Mouse (Mus musculus): ENCODE measurements around the gene Axin2.

DNA sequence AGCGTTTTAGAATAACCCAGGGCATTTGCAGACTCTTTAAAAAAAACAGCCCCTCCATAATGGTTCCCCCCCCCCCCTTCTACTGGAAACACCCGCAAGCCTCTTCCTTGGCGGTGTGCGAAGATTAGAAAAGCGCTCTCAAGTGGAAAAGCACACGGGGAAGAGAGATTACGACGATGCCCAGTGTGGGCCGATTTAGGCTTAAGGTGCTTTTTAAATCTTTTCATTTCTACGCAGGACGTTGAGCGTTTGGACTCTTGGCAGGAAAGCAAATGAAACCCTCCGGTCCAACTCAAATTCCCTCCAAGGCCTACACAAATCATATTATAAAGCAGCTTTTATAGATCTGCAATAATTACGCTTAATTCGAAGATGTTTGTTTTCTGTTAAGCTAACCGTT, 29.6 kb upstream of the Axin2 start:
- TF ChIP-seq CTCF (IDR thresholded peaks at IDR 0.05; ENCODE audit: low read depth, low read length): no peak
- TF ChIP-seq POLR2A (IDR thresholded peaks at IDR 0.05; ENCODE audit: extremely low read depth, insufficient read depth, low read length): no peak
